Mouse (Mus musculus): Measurements from ENCODE around the gene Asb17. TPM values are rescaled to one million over a fixed set of nuclear protein-coding genes. Genes with fewer than 3 reads are reported as not detected.

Gene Asb17
- polyA plus RNA-seq (2014; fragmentation: Nextera tagmentation; extraction: Ambion mirVana): 0.24 and 0.32 TPM in 2 replicates

DNA sequence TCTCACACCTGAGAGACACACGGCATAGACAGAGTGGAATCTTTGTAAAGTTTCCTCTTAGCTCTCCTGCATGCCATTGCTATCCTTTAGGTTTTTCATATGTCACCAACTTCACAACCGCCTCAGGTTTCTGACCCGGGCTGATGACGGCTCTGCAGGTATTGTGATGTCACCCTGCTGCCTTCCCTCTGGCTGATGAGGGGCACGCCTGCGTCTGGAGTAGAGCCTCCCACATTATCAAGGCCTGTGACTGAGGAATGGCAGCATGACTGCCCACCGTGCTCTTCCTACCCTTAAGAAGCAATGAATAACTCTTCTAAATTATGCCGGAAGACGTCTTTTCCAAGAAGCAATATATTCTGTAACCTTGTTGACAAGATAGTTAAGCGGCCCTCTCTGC lies at the start of gene Asb17:
Gene Asb17, plus strand, starts transcription at position 180 of the 400 bp plus-strand sequence.
- ATAC-seq (ENCODE audit: insufficient number of reproducible peaks, low FRiP score, low TSS enrichment, low read depth): no peak
- no peaks in the 10 kb centered on the region for H3K4me1 ChIP-seq (ENCODE audit: control insufficient read depth, insufficient read depth, low read length)
- no peak within 1 kb of the TSS for H3K4me3 ChIP-seq (ENCODE audit: low read depth, low read length)
- WGBS: 87% methylated on average over 10 of the region's 10 CpGs
- no peaks in the 10 kb centered on the region for H3K36me3 ChIP-seq (ENCODE audit: control insufficient read depth, insufficient read depth, low read length)
- no peak within 1 kb of the TSS for H3K4me2 ChIP-seq (ENCODE audit: low read depth, severe bottlenecking)
- H3K27me3 ChIP-seq (ENCODE audit: control insufficient read depth, insufficient read depth, low read length): no peaks in the 10 kb centered on the region
- H3K27ac ChIP-seq (replicated peaks; ENCODE audit: low read depth, low read length): no peak within 1 kb of the TSS
- H3K9me3 ChIP-seq (ENCODE audit: control insufficient read depth, low read length): no peaks in the 10 kb centered on the region
- H3K9ac ChIP-seq (ENCODE audit: low read length): no peak within 1 kb of the TSS
- DNase-seq (ENCODE audit: low spot score): no peak

DNA sequence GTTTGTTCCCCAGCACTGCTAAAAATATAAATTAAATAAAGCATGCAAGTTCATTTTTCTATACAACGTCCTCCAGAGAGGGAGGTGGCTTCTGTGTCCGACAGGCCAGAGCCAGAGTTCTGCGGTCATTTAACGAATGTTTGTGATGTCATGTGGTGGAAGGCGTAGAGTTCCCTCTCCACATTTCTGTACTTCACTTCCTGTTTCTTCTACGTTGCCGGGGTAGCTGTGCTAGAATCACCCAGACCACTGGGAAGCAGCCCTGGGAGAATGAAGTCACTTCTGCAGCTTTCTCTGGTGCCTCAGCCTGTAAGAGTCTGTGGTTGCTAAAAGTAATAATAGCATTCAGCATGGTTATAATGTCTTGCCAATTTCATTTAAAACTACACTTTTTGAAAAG lies 46.4 kb upstream of the Asb17 start:
- WGBS: 69% methylated on average over 7 of the region's 7 CpGs
- Histone ChIP-seq H3K36me3 (ENCODE audit: control insufficient read depth, insufficient read depth, low read length) (no peaks in the 10 kb centered on the region), H3K9ac (ENCODE audit: low read length) (no peak overlapping the region), H3K4me1 (ENCODE audit: control insufficient read depth, insufficient read depth, low read length) (no peaks in the 10 kb centered on the region), H3K27me3 (ENCODE audit: control insufficient read depth, insufficient read depth, low read length) (no peaks in the 10 kb centered on the region), H3K27ac (replicated peaks; ENCODE audit: low read depth, low read length) (no peak overlapping the region), H3K4me2 (ENCODE audit: low read depth, severe bottlenecking) (no peak overlapping the region), H3K9me3 (ENCODE audit: control insufficient read depth, low read length) (no peaks in the 10 kb centered on the region), H3K4me3 (ENCODE audit: low read depth, low read length) (no peak overlapping the region)
- ATAC-seq (ENCODE audit: insufficient number of reproducible peaks, low FRiP score, low TSS enrichment, low read depth): no peak
- DNase-seq (ENCODE audit: low spot score): no peak

DNA sequence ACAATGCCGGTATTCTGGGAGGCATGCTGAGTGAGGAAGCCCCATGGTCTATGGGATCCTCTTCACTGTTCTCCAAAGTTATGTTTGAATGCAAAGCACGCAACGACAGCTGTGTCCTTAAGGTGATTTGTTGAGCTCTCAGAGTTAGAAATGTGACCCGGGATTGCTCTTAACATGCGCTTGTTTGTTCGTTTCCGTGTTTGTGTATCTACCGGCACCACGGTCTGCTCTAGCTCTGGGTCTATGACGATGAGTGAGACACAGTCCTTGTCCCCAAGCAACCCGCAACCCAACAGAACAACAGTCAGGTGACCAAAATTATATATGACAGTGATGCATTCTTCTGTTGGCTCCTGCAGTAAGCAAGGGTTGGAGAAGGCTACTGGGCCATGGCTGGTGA lies 44.4 kb upstream of the Asb17 start:
- Histone ChIP-seq H3K4me1 (ENCODE audit: control insufficient read depth, insufficient read depth, low read length) (no peaks in the 10 kb centered on the region), H3K4me2 (ENCODE audit: low read depth, severe bottlenecking) (no peak overlapping the region), H3K9me3 (ENCODE audit: control insufficient read depth, low read length) (no peaks in the 10 kb centered on the region), H3K4me3 (ENCODE audit: low read depth, low read length) (no peak overlapping the region), H3K27ac (replicated peaks; ENCODE audit: low read depth, low read length) (no peak overlapping the region), H3K36me3 (ENCODE audit: control insufficient read depth, insufficient read depth, low read length) (no peaks in the 10 kb centered on the region), H3K9ac (ENCODE audit: low read length) (no peak overlapping the region), H3K27me3 (ENCODE audit: control insufficient read depth, insufficient read depth, low read length) (no peaks in the 10 kb centered on the region)
- DNase-seq (ENCODE audit: low spot score) (no peak), ATAC-seq (ENCODE audit: insufficient number of reproducible peaks, low FRiP score, low TSS enrichment, low read depth) (no peak)
- WGBS: 93% methylated on average over 11 of the region's 11 CpGs

GRCm38 (mm10) chr3:153800690-153801089 lies 43.3 kb upstream of the Asb17 start:
- no peak overlapping the region for H3K9ac ChIP-seq (ENCODE audit: low read length)
- no peaks in the 10 kb centered on the region for H3K9me3 ChIP-seq (ENCODE audit: control insufficient read depth, low read length)
- no peaks in the 10 kb centered on the region for H3K36me3 ChIP-seq (ENCODE audit: control insufficient read depth, insufficient read depth, low read length)
- H3K27ac ChIP-seq (replicated peaks; ENCODE audit: low read depth, low read length): no peak overlapping the region
- DNase-seq (ENCODE audit: low spot score) (no peak), ATAC-seq (ENCODE audit: insufficient number of reproducible peaks, low FRiP score, low TSS enrichment, low read depth) (no peak)
- no peak overlapping the region for H3K4me2 ChIP-seq (ENCODE audit: low read depth, severe bottlenecking)
- WGBS: 70% methylated on average over 5 of the region's 5 CpGs
- H3K4me1 ChIP-seq (ENCODE audit: control insufficient read depth, insufficient read depth, low read length): no peaks in the 10 kb centered on the region
- H3K27me3 ChIP-seq (ENCODE audit: control insufficient read depth, insufficient read depth, low read length): no peaks in the 10 kb centered on the region
- H3K4me3 ChIP-seq (ENCODE audit: low read depth, low read length): no peak overlapping the region

GRCm38 (mm10) chr3:153801541-153801940 lies 42.5 kb upstream of the Asb17 start:
- Histone ChIP-seq H3K27ac (replicated peaks; ENCODE audit: low read depth, low read length) (no peak overlapping the region), H3K4me3 (ENCODE audit: low read depth, low read length) (no peak overlapping the region), H3K27me3 (ENCODE audit: control insufficient read depth, insufficient read depth, low read length) (no peaks in the 10 kb centered on the region), H3K9ac (ENCODE audit: low read length) (no peak overlapping the region), H3K4me1 (ENCODE audit: control insufficient read depth, insufficient read depth, low read length) (peaks cover 4% of the 10 kb centered on the region; the same call in 1 of the 2 replicates), H3K4me2 (ENCODE audit: low read depth, severe bottlenecking) (no peak overlapping the region), H3K36me3 (ENCODE audit: control insufficient read depth, insufficient read depth, low read length) (no peaks in the 10 kb centered on the region), H3K9me3 (ENCODE audit: control insufficient read depth, low read length) (no peaks in the 10 kb centered on the region)
- ATAC-seq (ENCODE audit: insufficient number of reproducible peaks, low FRiP score, low TSS enrichment, low read depth) (no peak), DNase-seq (ENCODE audit: low spot score) (no peak)
- 84% methylated on average over 6 of the region's 6 CpGs for WGBS

DNA sequence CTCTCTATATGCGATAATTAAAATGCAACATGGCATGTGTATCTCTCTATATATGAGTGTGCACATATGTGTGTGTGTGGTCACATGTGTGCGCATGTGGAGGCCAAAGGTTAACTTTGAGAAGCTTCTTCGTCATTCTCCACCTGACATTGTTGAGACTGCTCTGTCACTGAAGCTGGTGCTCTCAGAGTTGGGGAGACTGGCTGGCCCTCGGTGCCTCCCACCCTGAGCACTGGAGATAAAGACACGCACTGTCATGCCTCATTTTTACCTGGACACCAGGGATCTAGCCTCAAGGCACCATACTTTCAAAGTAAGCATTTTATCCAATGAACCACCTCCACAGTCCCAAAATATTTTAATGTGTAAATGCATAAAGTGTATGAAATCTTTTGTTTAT lies 41.4 kb upstream of the Asb17 start:
- no peak for DNase-seq (ENCODE audit: low spot score)
- Histone ChIP-seq H3K27ac (replicated peaks; ENCODE audit: low read depth, low read length) (no peak overlapping the region), H3K36me3 (ENCODE audit: control insufficient read depth, insufficient read depth, low read length) (no peaks in the 10 kb centered on the region), H3K9ac (ENCODE audit: low read length) (no peak overlapping the region), H3K4me3 (ENCODE audit: low read depth, low read length) (no peak overlapping the region), H3K4me1 (ENCODE audit: control insufficient read depth, insufficient read depth, low read length) (peaks cover 4% of the 10 kb centered on the region; the same call in 1 of the 2 replicates), H3K4me2 (ENCODE audit: low read depth, severe bottlenecking) (no peak overlapping the region), H3K27me3 (ENCODE audit: control insufficient read depth, insufficient read depth, low read length) (no peaks in the 10 kb centered on the region), H3K9me3 (ENCODE audit: control insufficient read depth, low read length) (no peaks in the 10 kb centered on the region)
- 85% methylated on average over 5 of the region's 5 CpGs for WGBS
- no peak for ATAC-seq (ENCODE audit: insufficient number of reproducible peaks, low FRiP score, low TSS enrichment, low read depth)

DNA sequence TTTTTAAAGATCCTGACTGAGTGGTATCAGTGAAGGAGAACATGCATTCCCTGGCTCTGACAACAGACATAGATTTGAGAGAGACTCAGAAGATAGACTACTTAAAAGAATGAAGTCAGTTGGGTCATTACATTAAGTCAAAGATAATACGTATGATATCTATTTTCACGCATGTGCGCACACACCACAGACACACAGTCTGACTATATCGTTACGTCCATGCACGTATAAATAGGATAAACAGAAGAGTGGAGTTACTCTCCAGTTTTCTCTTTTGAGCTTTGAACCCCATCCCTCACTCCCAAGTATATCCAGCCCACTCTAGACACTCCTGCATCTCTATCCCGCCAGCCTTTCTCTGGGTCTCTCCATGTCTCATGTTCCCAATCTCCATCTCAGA lies 40.0 kb upstream of the Asb17 start:
- Histone ChIP-seq H3K9me3 (ENCODE audit: control insufficient read depth, low read length) (no peaks in the 10 kb centered on the region), H3K4me2 (ENCODE audit: low read depth, severe bottlenecking) (no peak overlapping the region), H3K9ac (ENCODE audit: low read length) (no peak overlapping the region), H3K27ac (replicated peaks; ENCODE audit: low read depth, low read length) (no peak overlapping the region), H3K4me3 (ENCODE audit: low read depth, low read length) (no peak overlapping the region), H3K4me1 (ENCODE audit: control insufficient read depth, insufficient read depth, low read length) (peaks cover 9% of the 10 kb centered on the region), H3K27me3 (ENCODE audit: control insufficient read depth, insufficient read depth, low read length) (no peaks in the 10 kb centered on the region), H3K36me3 (ENCODE audit: control insufficient read depth, insufficient read depth, low read length) (no peaks in the 10 kb centered on the region)
- ATAC-seq (ENCODE audit: insufficient number of reproducible peaks, low FRiP score, low TSS enrichment, low read depth): no peak
- WGBS: 94% methylated on average over 7 of the region's 7 CpGs
- DNase-seq (ENCODE audit: low spot score): no peak

GRCm38 (mm10) chr3:153806077-153806772 lies 37.8 kb upstream of the Asb17 start:
- DNase-seq (ENCODE audit: low spot score): peak; percentile 99
- ATAC-seq (ENCODE audit: insufficient number of reproducible peaks, low FRiP score, low TSS enrichment, low read depth): peak; percentile 84
- H3K9me3 ChIP-seq (ENCODE audit: control insufficient read depth, low read length): no peaks in the 10 kb centered on the region
- H3K4me2 ChIP-seq (ENCODE audit: low read depth, severe bottlenecking): no peak overlapping the region; the same call in 1 of the 2 replicates
- H3K36me3 ChIP-seq (ENCODE audit: control insufficient read depth, insufficient read depth, low read length): no peaks in the 10 kb centered on the region
- no peaks in the 10 kb centered on the region for H3K27me3 ChIP-seq (ENCODE audit: control insufficient read depth, insufficient read depth, low read length)
- H3K4me3 ChIP-seq (ENCODE audit: low read depth, low read length): no peak overlapping the region
- peaks cover 15% of the 10 kb centered on the region for H3K4me1 ChIP-seq (ENCODE audit: control insufficient read depth, insufficient read depth, low read length)
- 37% methylated on average over 14 of the region's 14 CpGs for WGBS
- H3K27ac ChIP-seq (replicated peaks; ENCODE audit: low read depth, low read length): no peak overlapping the region
- H3K9ac ChIP-seq (ENCODE audit: low read length): no peak overlapping the region; the same call in 1 of the 2 replicates
